Mouse (Mus musculus): Measurements from ENCODE around the gene Nod2.

Nod2 gene

GRCm38 (mm10) chr8:88677071-88677470 lies 30.0 kb downstream of the Nod2 start:
- DNase-seq (ENCODE audit: low spot score in 2 of 2), result no peak

- no peak for DNase-seq (ENCODE audit: low spot score in 2 of 2)
These were observed 33.5 kb downstream of the Nod2 start for GRCm38 (mm10) chr8:88680566-88680965.

GRCm38 (mm10) chr8:88681046-88681445 lies 33.9 kb downstream of the Nod2 start:
- DNase-seq (ENCODE audit: low spot score in 2 of 2), result no peak

- no peak for DNase-seq (ENCODE audit: low spot score in 2 of 2)
These were observed 36.7 kb downstream of the Nod2 start for GRCm38 (mm10) chr8:88683656-88684289.

GRCm38 (mm10) chr8:88686226-88686905 lies 39.3 kb downstream of the Nod2 start:
- DNase-seq (ENCODE audit: low spot score in 2 of 2), result no peak

GRCm38 (mm10) chr8:88686906-88687235 lies 39.8 kb downstream of the Nod2 start:
- no peak for DNase-seq (ENCODE audit: low spot score in 2 of 2)

GRCm38 (mm10) chr8:88689151-88689550 lies 42.0 kb downstream of the Nod2 start:
- no peak for DNase-seq (ENCODE audit: low spot score in 2 of 2)

- no peak for DNase-seq (ENCODE audit: low spot score in 2 of 2)
These were observed 42.8 kb downstream of the Nod2 start for GRCm38 (mm10) chr8:88689891-88690290.

- DNase-seq (ENCODE audit: low spot score in 2 of 2), result no peak
These were observed 44.3 kb downstream of the Nod2 start for GRCm38 (mm10) chr8:88691342-88691948.

- DNase-seq (ENCODE audit: low spot score in 2 of 2), result no peak
These were observed 44.8 kb downstream of the Nod2 start for GRCm38 (mm10) chr8:88691961-88692360.

GRCm38 (mm10) chr8:88692866-88693265 lies 45.8 kb downstream of the Nod2 start:
- no peak for DNase-seq (ENCODE audit: low spot score in 2 of 2)

GRCm38 (mm10) chr8:88693376-88693775 lies 46.3 kb downstream of the Nod2 start:
- DNase-seq (ENCODE audit: low spot score in 2 of 2), result no peak

GRCm38 (mm10) chr8:88694291-88694690 lies 47.2 kb downstream of the Nod2 start:
- DNase-seq (ENCODE audit: low spot score in 2 of 2), result peak in 1 of 2 experiments; percentile 31

GRCm38 (mm10) chr8:88696228-88696627 lies 49.1 kb downstream of the Nod2 start:
- no peak for DNase-seq (ENCODE audit: low spot score in 2 of 2)

- peak; percentile 92 to 94 for DNase-seq (ENCODE audit: low spot score in 2 of 2)
These were observed 49.9 kb downstream of the Nod2 start, which contains the start of gene Cyld for GRCm38 (mm10) chr8:88696721-88697641. TSS of gene Cyld (plus strand) at chr8:88697028.

GRCm38 (mm10) chr8:88697642-88698031 lies 50.5 kb downstream of the Nod2 start:
- DNase-seq (ENCODE audit: low spot score in 2 of 2), result no peak

- no peak for DNase-seq (ENCODE audit: low spot score in 2 of 2)
These were observed 50.9 kb downstream of the Nod2 start for GRCm38 (mm10) chr8:88698048-88698447.

GRCm38 (mm10) chr8:88701611-88702010 lies 54.5 kb downstream of the Nod2 start:
- no peak for DNase-seq (ENCODE audit: low spot score in 2 of 2)

GRCm38 (mm10) chr8:88702816-88703215 lies 55.7 kb downstream of the Nod2 start:
- DNase-seq (ENCODE audit: low spot score in 2 of 2), result no peak

- no peak for DNase-seq (ENCODE audit: low spot score in 2 of 2)
These were observed 76.3 kb downstream of the Nod2 start for GRCm38 (mm10) chr8:88723256-88723963.

All from spleen, postnatal 14 days (tissue).